ENCODE assay signal across 8 mouse cellular contexts in the genomic region with DNA sequence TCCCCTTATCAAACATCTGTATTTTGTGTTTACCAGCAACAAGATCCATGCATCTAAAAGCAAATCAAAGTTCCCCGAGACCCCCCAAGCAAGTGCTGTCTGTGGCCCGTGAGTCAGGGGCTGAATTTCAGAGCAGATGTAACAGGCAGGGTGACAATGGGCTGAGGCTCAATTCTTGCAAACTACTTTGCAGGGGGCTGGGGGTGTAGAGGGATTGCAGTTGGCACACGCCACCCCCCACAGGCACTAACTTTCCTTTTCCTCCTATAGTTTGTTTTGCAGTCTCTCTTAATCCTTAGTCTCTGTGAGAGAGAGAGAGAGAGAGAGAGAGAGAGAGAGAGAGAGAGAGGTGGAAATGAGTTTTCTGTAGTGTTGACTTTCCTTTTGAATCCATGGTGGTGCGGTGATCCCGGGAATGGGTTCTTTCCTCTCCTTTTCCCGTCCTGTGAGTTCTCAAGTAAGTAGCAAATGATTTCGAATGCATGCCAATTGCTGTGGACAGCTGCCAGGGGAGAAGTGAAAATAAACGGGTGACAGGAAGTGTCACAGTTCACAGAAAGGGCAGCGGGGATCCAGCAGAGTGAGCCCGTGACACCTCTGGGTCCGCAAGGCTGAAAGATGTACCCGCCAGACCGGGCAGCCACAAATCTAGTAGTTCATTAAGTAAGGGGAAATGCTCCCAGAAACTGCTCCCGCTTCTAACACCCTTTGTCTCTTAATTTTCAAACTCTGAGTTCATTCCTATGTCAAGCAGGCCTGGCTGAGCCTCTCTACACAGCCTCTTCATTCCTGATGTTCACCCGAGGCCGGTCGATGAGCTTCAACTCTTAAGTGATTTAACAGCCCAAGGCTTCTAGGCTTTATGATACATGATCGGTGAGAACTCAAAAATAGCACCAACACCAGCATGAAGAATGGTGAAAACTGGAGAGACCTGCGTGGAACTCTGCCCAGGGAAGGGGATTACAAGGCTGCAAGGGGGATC.
DNase-seq lines count a peak whose midpoint lies in the region; ATAC-seq and TF ChIP-seq lines count a peak whose summit lies in the region.

No protein-coding gene starts in this region.

- H3K27ac ChIP-seq in lung, embryonic 14.5 days (ENCODE audit: low read depth) = no peak overlapping the region

- peak; percentile 38; the same call in 1 of the 2 replicates for ATAC-seq in lung, embryonic 14.5 days (ENCODE audit: insufficient read depth)

- H3K27me3 ChIP-seq in lung, embryonic 14.5 days (ENCODE audit: insufficient read depth, low read length) = no peaks in the 10 kb centered on the region

- peak overlapping the region; percentile 49 for H3K4me2 ChIP-seq in lung, embryonic 14.5 days

- H3K36me3 ChIP-seq in lung, embryonic 14.5 days (ENCODE audit: insufficient read depth) = no peaks in the 10 kb centered on the region

- peak overlapping the region; percentile 20; the same call in 1 of the 2 replicates for H3K9ac ChIP-seq in lung, embryonic 14.5 days

- TF ChIP-seq CTCF in lung, embryonic 14.5 days (IDR thresholded peaks at IDR 0.05; ENCODE audit: low read depth) = no peak

- peaks cover 11% of the 10 kb centered on the region; the same call in 1 of the 2 replicates for H3K4me1 ChIP-seq in lung, embryonic 14.5 days (ENCODE audit: insufficient read depth)

- H3K4me3 ChIP-seq in lung, embryonic 14.5 days (ENCODE audit: low read depth, low read length) = peak overlapping the region; percentile 6; the same call in 1 of the 2 replicates

- peak; percentile 66 for DNase-seq in 3134 (ENCODE audit: extremely low read depth, insufficient read length, low spot score)
- peak; percentile 30 for DNase-seq in adipocyte (ENCODE audit: low spot score)
- peak; percentile 37 for DNase-seq in heart, adult 8-10 months (ENCODE audit: low spot score)
- peak; percentile 67 for DNase-seq in kidney, adult 18-20 months
- DNase-seq in lung, embryonic 14.5 days = peak; percentile 82
- DNase-seq in spleen, adult 12 weeks (ENCODE audit: low spot score) = peak; percentile 8
- no peak for DNase-seq in urinary bladder, postnatal 10 days (ENCODE audit: low spot score)
- DNase-seq in right cerebral cortex, postnatal 25 days = no peak

- no peaks in the 10 kb centered on the region for H3K9me3 ChIP-seq in lung, embryonic 14.5 days (ENCODE audit: low read depth, low read length)

- WGBS in lung, embryonic 14.5 days = 9% methylated on average over 19 of the region's 19 CpGs

Comparison
In these comparisons a context has a peak if more than half of its experiments do, and no peak if none do; other contexts are left out.
1. DNase-seq: peak in 3134 (single experiment), adipocyte (single experiment), heart, adult 8-10 months (single experiment), kidney, adult 18-20 months (single experiment), lung, embryonic 14.5 days (single experiment) and spleen, adult 12 weeks (single experiment); none in urinary bladder, postnatal 10 days (single experiment) and right cerebral cortex, postnatal 25 days (single experiment).